Mouse (Mus musculus): ENCODE results near the gene Prox1. TPM values are rescaled to one million over a fixed set of nuclear protein-coding genes. Genes with fewer than 3 reads are reported as not detected.

The Prox1 gene
- polyA plus RNA-seq, 1 experiment from 2014 or later = 10.1 TPM

DNA sequence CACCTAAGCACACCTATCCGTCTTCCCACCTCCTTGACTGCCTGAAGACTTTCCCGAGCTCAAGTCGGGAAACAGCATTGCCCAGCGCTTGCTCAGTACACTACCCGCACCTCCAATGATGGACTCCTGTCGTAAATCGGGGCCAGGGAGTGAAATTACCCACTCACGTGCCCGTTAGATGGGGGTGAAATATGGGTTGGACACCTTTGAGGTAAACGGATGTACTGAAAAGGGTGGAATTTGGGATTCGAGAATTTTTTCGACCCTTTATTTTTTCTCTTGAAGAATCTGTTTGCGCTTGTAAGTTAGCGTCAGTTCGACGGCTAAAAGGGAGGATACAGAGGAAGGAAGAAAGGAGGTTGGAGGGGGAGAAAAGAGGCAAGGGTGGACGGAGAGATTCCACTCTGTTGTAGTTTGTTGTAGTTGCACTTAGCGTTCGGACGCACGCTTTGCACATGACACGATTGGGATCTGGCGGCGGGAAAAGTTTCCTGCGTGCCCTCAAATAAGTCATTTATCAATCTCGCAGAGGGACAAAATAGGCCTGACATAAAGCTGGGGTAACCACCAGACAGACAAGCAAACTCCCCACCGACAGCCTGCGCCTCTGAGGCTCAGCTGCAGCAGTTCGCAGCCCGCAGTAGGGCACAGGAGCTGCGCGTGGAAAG lies 1.9 kb upstream of the Prox1 start:
- no peak overlapping the region for H3K27ac ChIP-seq (replicated peaks)
- H3K9me3 ChIP-seq = no peaks in the 10 kb centered on the region
- peaks cover 57% of the 10 kb centered on the region for H3K4me1 ChIP-seq
- H3K4me2 ChIP-seq (replicated peaks) = peak overlapping the region; percentile 85
- H3K9ac ChIP-seq (replicated peaks) = no peak overlapping the region
- H3K4me3 ChIP-seq = peak overlapping the region; percentile 14
- H3K36me3 ChIP-seq = no peaks in the 10 kb centered on the region
- H3K27me3 ChIP-seq = peaks cover 26% of the 10 kb centered on the region
- no peak for ATAC-seq (replicated peaks)
- WGBS = 3% methylated on average over 32 of the region's 32 CpGs

GRCm38 (mm10) chr1:190171750-190172149 lies 1.2 kb upstream of the Prox1 start:
- Histone ChIP-seq H3K9me3 (no peaks in the 10 kb centered on the region), H3K27me3 (peaks cover 27% of the 10 kb centered on the region), H3K4me3 (peak overlapping the region; percentile 72), H3K36me3 (no peaks in the 10 kb centered on the region), H3K4me2 (replicated peaks) (peak overlapping the region; percentile 85), H3K9ac (replicated peaks) (no peak overlapping the region), H3K27ac (replicated peaks) (no peak overlapping the region), H3K4me1 (peaks cover 57% of the 10 kb centered on the region)
- 3% methylated on average over 12 of the region's 12 CpGs for WGBS
- no peak for ATAC-seq (replicated peaks)

GRCm38 (mm10) chr1:190171341-190171740 lies 827 bp upstream of the Prox1 start:
- Histone ChIP-seq H3K9me3 (no peaks in the 10 kb centered on the region), H3K4me1 (peaks cover 57% of the 10 kb centered on the region), H3K27ac (replicated peaks) (no peak overlapping the region), H3K4me2 (replicated peaks) (peak overlapping the region; percentile 85), H3K9ac (replicated peaks) (no peak overlapping the region), H3K36me3 (no peaks in the 10 kb centered on the region), H3K4me3 (peak overlapping the region; percentile 72), H3K27me3 (peaks cover 27% of the 10 kb centered on the region)
- 5% methylated on average over 10 of the region's 10 CpGs for WGBS
- ATAC-seq (replicated peaks) = no peak

DNA sequence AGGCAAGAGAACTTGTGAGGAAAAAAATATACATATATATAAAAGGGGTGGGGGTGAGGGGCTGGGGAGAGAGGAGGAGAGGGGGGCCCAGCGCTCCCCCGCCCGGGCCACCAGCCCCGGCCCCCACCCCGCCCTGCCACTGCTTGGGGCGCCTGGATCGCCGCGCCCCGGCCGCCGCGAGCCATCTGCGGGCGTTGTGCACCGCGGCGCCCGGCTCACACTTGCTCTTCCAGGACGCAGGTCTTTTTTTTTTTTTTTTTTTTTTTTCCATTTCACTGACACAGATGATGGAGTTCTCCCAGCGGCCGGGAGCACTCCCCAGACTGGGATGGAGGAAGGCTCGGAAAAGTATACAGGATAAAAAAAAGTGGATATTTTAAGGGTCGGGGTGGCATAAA lies 304 bp upstream of the Prox1 start:
- no peaks in the 10 kb centered on the region for H3K9me3 ChIP-seq
- H3K36me3 ChIP-seq = no peaks in the 10 kb centered on the region
- ATAC-seq (replicated peaks) = peak; percentile 60
- peak overlapping the region; percentile 85 for H3K4me2 ChIP-seq (replicated peaks)
- peaks cover 57% of the 10 kb centered on the region for H3K4me1 ChIP-seq
- peak overlapping the region; percentile 47 for H3K9ac ChIP-seq (replicated peaks)
- H3K27ac ChIP-seq (replicated peaks) = peak overlapping the region; percentile 89
- H3K27me3 ChIP-seq = peaks cover 22% of the 10 kb centered on the region
- WGBS = under 1% methylated on average over 22 of the region's 24 CpGs
- H3K4me3 ChIP-seq = peak overlapping the region; percentile 72

GRCm38 (mm10) chr1:190168761-190169671 lies 1.5 kb downstream of the Prox1 start:
- Histone ChIP-seq H3K36me3 (no peaks in the 10 kb centered on the region), H3K9me3 (no peaks in the 10 kb centered on the region), H3K4me2 (replicated peaks) (peak overlapping the region; percentile 85), H3K4me1 (peaks cover 41% of the 10 kb centered on the region), H3K9ac (replicated peaks) (peak overlapping the region; percentile 47), H3K27me3 (peaks cover 11% of the 10 kb centered on the region; the same call in 1 of the 2 replicates), H3K27ac (replicated peaks) (peak overlapping the region; percentile 89; the same call in 1 of the 2 replicates), H3K4me3 (peak overlapping the region; percentile 72)
- under 1% methylated on average over 51 of the region's 51 CpGs for WGBS
- ATAC-seq (replicated peaks) = peak; percentile 12; the same call in 1 of the 2 replicates

- H3K9ac ChIP-seq (replicated peaks) = 0 out of 2 replicates have a peak overlapping the region, but pooled peaks have one; percentile 47
- H3K27me3 ChIP-seq = peaks cover 12% of the 10 kb centered on the region; the same call in 1 of the 2 replicates
- no peak for ATAC-seq (replicated peaks)
- no peaks in the 10 kb centered on the region for H3K36me3 ChIP-seq
- H3K9me3 ChIP-seq = no peaks in the 10 kb centered on the region
- H3K4me2 ChIP-seq (replicated peaks) = peak overlapping the region; percentile 85
- H3K4me3 ChIP-seq = peak overlapping the region; percentile 72
- WGBS = 4% methylated on average over 4 of the region's 4 CpGs
- H3K4me1 ChIP-seq = peaks cover 34% of the 10 kb centered on the region
- 0 out of 2 replicates have a peak overlapping the region, but pooled peaks have one; percentile 89 for H3K27ac ChIP-seq (replicated peaks)
Observed at GRCm38 (mm10) chr1:190168115-190168514, 2.4 kb downstream of the Prox1 start.

- Histone ChIP-seq H3K4me2 (replicated peaks) (peak overlapping the region; percentile 85; the same call in 1 of the 2 replicates), H3K27me3 (peaks cover 12% of the 10 kb centered on the region; the same call in 1 of the 2 replicates), H3K4me1 (peaks cover 29% of the 10 kb centered on the region), H3K9me3 (no peaks in the 10 kb centered on the region), H3K36me3 (no peaks in the 10 kb centered on the region), H3K4me3 (peak overlapping the region; percentile 72), H3K9ac (replicated peaks) (no peak overlapping the region), H3K27ac (replicated peaks) (no peak overlapping the region)
- WGBS = 0% methylated on average over 1 of the region's 1 CpGs
- ATAC-seq (replicated peaks) = no peak
Observed at GRCm38 (mm10) chr1:190167609-190168008, 2.9 kb downstream of the Prox1 start.

- no peak overlapping the region for H3K4me3 ChIP-seq
- no peaks in the 10 kb centered on the region for H3K36me3 ChIP-seq
- ATAC-seq (replicated peaks) = no peak
- no peak overlapping the region for H3K27ac ChIP-seq (replicated peaks)
- H3K27me3 ChIP-seq = peaks cover 11% of the 10 kb centered on the region; the same call in 1 of the 2 replicates
- no peaks in the 10 kb centered on the region for H3K9me3 ChIP-seq
- 14% methylated on average over 4 of the region's 4 CpGs for WGBS
- H3K4me1 ChIP-seq = peaks cover 19% of the 10 kb centered on the region
- H3K4me2 ChIP-seq (replicated peaks) = no peak overlapping the region
- H3K9ac ChIP-seq (replicated peaks) = no peak overlapping the region
Observed at GRCm38 (mm10) chr1:190165511-190165910, 5.0 kb downstream of the Prox1 start.

- H3K27ac ChIP-seq (replicated peaks) = no peak overlapping the region
- H3K27me3 ChIP-seq = peaks cover 17% of the 10 kb centered on the region; the same call in 1 of the 2 replicates
- no peak overlapping the region for H3K4me3 ChIP-seq
- WGBS = 78% methylated on average over 6 of the region's 6 CpGs
- H3K9ac ChIP-seq (replicated peaks) = no peak overlapping the region
- H3K36me3 ChIP-seq = no peaks in the 10 kb centered on the region
- H3K9me3 ChIP-seq = no peaks in the 10 kb centered on the region
- ATAC-seq (replicated peaks) = no peak
- H3K4me1 ChIP-seq = peaks cover 10% of the 10 kb centered on the region
- H3K4me2 ChIP-seq (replicated peaks) = no peak overlapping the region
Observed at GRCm38 (mm10) chr1:190163471-190163870, 7.0 kb downstream of the Prox1 start.

GRCm38 (mm10) chr1:190161708-190162465 lies 8.6 kb downstream of the Prox1 start:
- H3K4me2 ChIP-seq (replicated peaks) = no peak overlapping the region
- H3K36me3 ChIP-seq = no peaks in the 10 kb centered on the region
- no peaks in the 10 kb centered on the region for H3K9me3 ChIP-seq
- 69% methylated on average over 19 of the region's 19 CpGs for WGBS
- peaks cover 20% of the 10 kb centered on the region; the same call in 1 of the 2 replicates for H3K27me3 ChIP-seq
- H3K27ac ChIP-seq (replicated peaks) = no peak overlapping the region
- no peak for ATAC-seq (replicated peaks)
- H3K4me1 ChIP-seq = peaks cover 9% of the 10 kb centered on the region
- H3K4me3 ChIP-seq = no peak overlapping the region
- H3K9ac ChIP-seq (replicated peaks) = no peak overlapping the region

- peaks cover 9% of the 10 kb centered on the region for H3K4me1 ChIP-seq
- ATAC-seq (replicated peaks) = no peak
- H3K27me3 ChIP-seq = peaks cover 20% of the 10 kb centered on the region; the same call in 1 of the 2 replicates
- no peak overlapping the region for H3K27ac ChIP-seq (replicated peaks)
- H3K9me3 ChIP-seq = no peaks in the 10 kb centered on the region
- H3K4me3 ChIP-seq = no peak overlapping the region
- no peak overlapping the region for H3K4me2 ChIP-seq (replicated peaks)
- H3K36me3 ChIP-seq = no peaks in the 10 kb centered on the region
- no peak overlapping the region for H3K9ac ChIP-seq (replicated peaks)
- 88% methylated on average over 18 of the region's 18 CpGs for WGBS
Observed at GRCm38 (mm10) chr1:190161288-190161687, 9.2 kb downstream of the Prox1 start.

Data from forebrain, embryonic 15.5 days (tissue).